Comparison of ENCODE assay signal across 28 mouse cellular contexts in genomic region chr1:187362536-187362935, GRCm38 (mm10).
"Had no signal": no experiment of that assay in that cellular context is flagged by ENCODE, and none has a peak within 500 bp of the region (broad histone marks: within the 10 kb centered on the region; RNA-seq: fewer than 3 reads in every experiment).

No protein-coding gene starts in this region.

- DNase-seq: left cerebral cortex, postnatal 4 days; liver; liver, embryonic 13.5 days; liver, postnatal 0 days; lung, adult 18-20 months; lung, adult 2 months; lung, embryonic 14.5 days; lung, postnatal 10 days; lung, postnatal 14 days; lung, postnatal 36 days; lung, postnatal 4 days; midbrain, embryonic 14.5 days had no signal

- H3K27ac ChIP-seq: limb, embryonic 10.5 days; limb, embryonic 12.5 days; limb, embryonic 13.5 days; limb, embryonic 15.5 days; liver, embryonic 12.5 days; liver, embryonic 13.5 days; liver, embryonic 14.5 days; liver, embryonic 15.5 days; lung, embryonic 15.5 days; macrophage; midbrain, embryonic 10.5 days; midbrain, embryonic 12.5 days; midbrain, embryonic 13.5 days; midbrain, embryonic 15.5 days; neural tube, embryonic 12.5 days had no signal

- H3K4me3 ChIP-seq: limb, embryonic 10.5 days; limb, embryonic 12.5 days; limb, embryonic 13.5 days; limb, embryonic 15.5 days; liver, embryonic 12.5 days; liver, embryonic 13.5 days; liver, embryonic 15.5 days; lung, embryonic 15.5 days; megakaryocyte, embryonic 14.5 days; midbrain, embryonic 10.5 days; midbrain, embryonic 12.5 days; midbrain, embryonic 13.5 days; midbrain, embryonic 15.5 days; myocyte; neural tube, embryonic 12.5 days had no signal

- H3K27me3 ChIP-seq: limb, embryonic 12.5 days; limb, embryonic 13.5 days; limb, embryonic 15.5 days; liver, embryonic 12.5 days; liver, embryonic 13.5 days; liver, embryonic 15.5 days; lung, embryonic 15.5 days; megakaryocyte, embryonic 14.5 days; midbrain, embryonic 12.5 days; midbrain, embryonic 13.5 days; midbrain, embryonic 15.5 days; neural tube, embryonic 12.5 days had no signal

- H3K36me3 ChIP-seq: limb, embryonic 10.5 days; limb, embryonic 12.5 days; limb, embryonic 13.5 days; limb, embryonic 15.5 days; liver, embryonic 12.5 days; liver, embryonic 13.5 days; liver, embryonic 15.5 days; lung, embryonic 15.5 days; midbrain, embryonic 10.5 days; midbrain, embryonic 12.5 days; midbrain, embryonic 13.5 days; midbrain, embryonic 15.5 days; neural tube, embryonic 12.5 days had no signal

- H3K4me1 ChIP-seq: limb, embryonic 10.5 days; limb, embryonic 12.5 days; limb, embryonic 15.5 days; liver, embryonic 12.5 days; liver, embryonic 13.5 days; liver, embryonic 15.5 days; lung, embryonic 15.5 days; megakaryocyte, embryonic 14.5 days; midbrain, embryonic 15.5 days; neural tube, embryonic 12.5 days had no signal

- H3K9me3 ChIP-seq: limb, embryonic 10.5 days; limb, embryonic 12.5 days; limb, embryonic 13.5 days; limb, embryonic 15.5 days; liver, embryonic 12.5 days; liver, embryonic 13.5 days; liver, embryonic 15.5 days; lung, embryonic 15.5 days; midbrain, embryonic 10.5 days; midbrain, embryonic 12.5 days; midbrain, embryonic 13.5 days; midbrain, embryonic 15.5 days; neural tube, embryonic 12.5 days had no signal
